Mouse (Mus musculus) heart, embryonic 15.5 days (tissue): ENCODE measurements at regions not wholly inside any gene's neighbourhood (a gene's known extent, or its start where the extent isn't known, plus 50 kb on each side); places are given as distances from the start of the nearest gene placed in this dataset.

ENCODE experiments used
- ATAC-seq: fragments of 200-750 bp; cut with Nextera tagmentation; replicated peaks from 2 replicates; pipeline ENCODE4 v1.8.0; 2017; ENCODE audit warnings: low read depth, moderate TSS enrichment; ENCODE audit not compliant: insufficient number of reproducible peaks, insufficient read depth, low FRiP score
- H3K27ac ChIP-seq: fragments of 300-500 bp; sonication (generic); 2 replicates; pipeline ENCODE4 v1.5.1; 2015; ENCODE audit warnings: mild to moderate bottlenecking, inconsistent platforms
- H3K27me3 ChIP-seq: fragments of 300-500 bp; sonication (generic); 2 replicates; pipeline ENCODE4 v1.6.1; 2015; ENCODE audit warnings: inconsistent platforms
- H3K36me3 ChIP-seq: fragments of 300-500 bp; sonication (generic); 2 replicates; pipeline ENCODE4 v1.6.1; 2015; ENCODE audit warnings: mild to moderate bottlenecking, inconsistent platforms
- H3K4me1 ChIP-seq: fragments of 300-500 bp; sonication (generic); replicated peaks from 2 replicates; pipeline ENCODE4 v1.6.1; 2015; ENCODE audit warnings: inconsistent platforms
- H3K4me2 ChIP-seq: fragments of 300-500 bp; sonication (generic); 2 replicates; pipeline ENCODE4 v1.6.1; 2015; ENCODE audit warnings: inconsistent platforms, mild to moderate bottlenecking, moderate library complexity
- H3K4me3 ChIP-seq: fragments of 300-500 bp; sonication (generic); 2 replicates; pipeline ENCODE4 v1.5.1; 2015; ENCODE audit warnings: mild to moderate bottlenecking, inconsistent platforms
- H3K9ac ChIP-seq: fragments of 300-500 bp; sonication (generic); 2 replicates; pipeline ENCODE4 v1.6.1; 2015; ENCODE audit warnings: mild to moderate bottlenecking, inconsistent platforms
- H3K9me3 ChIP-seq: fragments of 300-500 bp; sonication (generic); replicated peaks from 2 replicates; pipeline ENCODE4 v1.6.1; 2016; ENCODE audit warnings: inconsistent platforms
- WGBS: fragments of 180-500 bp; shearing (Covaris S2); methylation state at CpG from one replicate; pipeline ENCODE4 v1.1.7; 2015; ENCODE audit warnings: mixed read lengths; 5-methylcytosine and 5-hydroxymethylcytosine counted together

DNA sequence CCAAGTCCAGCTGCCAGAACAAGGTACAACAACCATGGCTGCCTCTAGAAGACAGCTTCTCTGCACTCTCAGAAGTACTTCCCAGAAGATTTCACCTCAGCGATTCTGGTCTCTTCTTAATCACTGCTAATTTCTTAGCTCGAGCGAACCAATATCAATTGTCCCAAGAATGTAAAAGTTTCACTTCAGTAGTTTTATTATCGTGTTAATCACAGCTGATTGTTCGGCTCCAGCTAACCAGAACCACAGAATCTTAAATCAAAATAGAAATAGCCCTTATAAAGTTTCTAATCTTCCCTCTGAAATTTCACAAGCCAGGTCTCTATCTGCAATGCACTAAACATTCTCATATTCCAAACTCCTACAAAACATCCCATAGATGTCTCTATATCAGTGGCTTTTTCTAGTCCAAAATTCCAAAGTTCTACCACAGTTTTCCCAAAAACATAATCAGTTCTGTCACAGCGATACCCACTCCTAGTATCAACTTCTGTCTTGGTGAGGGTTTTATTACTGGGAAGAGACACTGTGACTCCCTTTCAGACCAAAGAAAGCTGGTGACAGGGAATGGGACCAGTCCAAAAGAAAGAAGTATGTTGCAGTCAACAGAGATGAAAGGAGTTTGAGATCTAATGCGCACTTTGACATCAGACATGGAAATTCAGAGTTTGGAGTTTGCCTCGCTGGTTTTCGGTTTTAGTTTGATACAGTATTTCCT, 130.2 kb downstream of the Gm10283 start:
- ATAC-seq, result no peak
- H3K27me3 ChIP-seq, result no peaks in the 10 kb centered on the region
- H3K36me3 ChIP-seq, result no peaks in the 10 kb centered on the region
- 82% methylated on average over 9 of the region's 9 CpGs for WGBS
- no peak overlapping the region for H3K4me3 ChIP-seq
- H3K4me1 ChIP-seq, result no peaks in the 10 kb centered on the region
- no peak overlapping the region for H3K4me2 ChIP-seq
- no peak overlapping the region for H3K9ac ChIP-seq
- no peaks in the 10 kb centered on the region for H3K9me3 ChIP-seq
- no peak overlapping the region for H3K27ac ChIP-seq

DNA sequence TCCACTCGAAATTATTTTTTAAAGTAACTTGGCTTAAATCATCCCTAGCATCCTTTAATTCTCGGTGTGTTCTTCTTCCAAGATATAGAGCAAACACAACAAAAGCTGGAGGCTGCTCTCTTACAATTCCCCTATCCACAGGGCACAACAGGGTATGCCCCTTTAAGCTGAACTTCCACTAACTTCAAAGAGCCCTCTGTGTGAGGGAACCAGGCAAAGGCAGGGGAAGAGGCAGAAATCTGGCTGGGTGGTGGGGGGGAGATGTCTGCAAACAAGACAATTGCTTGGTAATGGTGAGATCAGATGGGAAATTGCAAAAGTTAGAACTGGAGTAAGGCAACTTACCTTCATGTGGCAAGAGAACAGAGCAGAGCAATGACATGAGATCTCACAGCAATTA, 154.7 kb downstream of the Gm10283 start:
- Histone ChIP-seq H3K9ac (no peak overlapping the region), H3K4me1 (no peaks in the 10 kb centered on the region), H3K27ac (no peak overlapping the region), H3K9me3 (no peaks in the 10 kb centered on the region), H3K4me3 (no peak overlapping the region), H3K27me3 (no peaks in the 10 kb centered on the region), H3K36me3 (no peaks in the 10 kb centered on the region), H3K4me2 (no peak overlapping the region)
- no peak for ATAC-seq
- 46% methylated on average over 2 of the region's 2 CpGs for WGBS

DNA sequence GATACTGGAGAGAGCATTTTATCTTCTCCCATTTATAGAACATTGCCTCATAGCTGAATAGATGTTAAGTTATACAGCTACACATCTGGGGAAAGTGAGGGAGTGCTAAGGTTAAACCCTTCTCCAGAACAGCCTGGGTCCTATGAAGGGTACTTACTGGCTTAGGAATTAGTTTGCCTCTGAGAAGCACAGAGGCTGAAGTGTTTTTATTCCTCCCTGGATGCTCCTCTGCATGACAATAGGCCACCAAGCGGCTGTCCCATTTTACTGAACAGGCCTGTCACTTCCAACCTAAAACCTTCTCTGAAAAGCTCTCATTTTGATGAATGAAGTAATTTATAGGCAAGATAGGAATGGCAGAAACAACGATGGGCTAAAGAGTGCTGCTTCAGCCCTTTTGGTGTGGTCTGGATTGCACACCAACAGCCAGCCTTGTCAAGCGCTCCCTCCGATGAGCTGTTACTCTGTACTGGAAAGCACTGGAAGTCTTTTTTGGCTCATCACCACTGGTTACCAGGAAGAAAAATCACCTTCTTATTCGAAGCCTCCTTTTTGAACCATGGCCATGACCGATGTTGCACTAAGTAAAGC, 157.1 kb downstream of the Gm10283 start:
- no peaks in the 10 kb centered on the region for H3K27me3 ChIP-seq
- H3K4me2 ChIP-seq, result no peak overlapping the region
- no peaks in the 10 kb centered on the region for H3K36me3 ChIP-seq
- no peak for ATAC-seq
- no peaks in the 10 kb centered on the region for H3K9me3 ChIP-seq
- H3K27ac ChIP-seq, result no peak overlapping the region
- 68% methylated on average over 6 of the region's 6 CpGs for WGBS
- H3K4me3 ChIP-seq, result no peak overlapping the region
- H3K9ac ChIP-seq, result no peak overlapping the region
- H3K4me1 ChIP-seq, result no peaks in the 10 kb centered on the region

DNA sequence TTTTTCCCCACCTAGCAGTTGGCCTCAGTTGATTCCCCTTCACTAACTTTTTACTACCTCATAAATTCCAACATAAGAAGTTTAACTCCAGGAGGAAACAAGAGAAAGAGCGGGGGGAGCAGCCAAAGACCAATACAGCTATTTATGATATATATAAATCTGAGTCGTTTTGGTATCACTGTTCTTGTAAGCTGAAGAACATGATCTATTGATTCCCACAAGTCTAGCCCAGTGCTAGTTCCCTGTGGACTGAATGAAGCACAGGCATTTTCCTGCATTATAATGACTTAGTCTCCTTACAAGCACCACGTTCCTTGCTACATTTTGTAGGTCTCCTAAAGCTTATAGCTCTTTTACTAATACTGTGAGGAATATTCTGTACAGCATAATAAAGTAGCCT, 187.5 kb downstream of the Gm10283 start:
- Histone ChIP-seq H3K9me3 (no peaks in the 10 kb centered on the region), H3K4me3 (no peak overlapping the region), H3K4me1 (no peaks in the 10 kb centered on the region), H3K9ac (no peak overlapping the region), H3K4me2 (no peak overlapping the region), H3K27me3 (no peaks in the 10 kb centered on the region), H3K27ac (no peak overlapping the region), H3K36me3 (no peaks in the 10 kb centered on the region)
- 62% methylated on average over 3 of the region's 3 CpGs for WGBS
- no peak for ATAC-seq

DNA sequence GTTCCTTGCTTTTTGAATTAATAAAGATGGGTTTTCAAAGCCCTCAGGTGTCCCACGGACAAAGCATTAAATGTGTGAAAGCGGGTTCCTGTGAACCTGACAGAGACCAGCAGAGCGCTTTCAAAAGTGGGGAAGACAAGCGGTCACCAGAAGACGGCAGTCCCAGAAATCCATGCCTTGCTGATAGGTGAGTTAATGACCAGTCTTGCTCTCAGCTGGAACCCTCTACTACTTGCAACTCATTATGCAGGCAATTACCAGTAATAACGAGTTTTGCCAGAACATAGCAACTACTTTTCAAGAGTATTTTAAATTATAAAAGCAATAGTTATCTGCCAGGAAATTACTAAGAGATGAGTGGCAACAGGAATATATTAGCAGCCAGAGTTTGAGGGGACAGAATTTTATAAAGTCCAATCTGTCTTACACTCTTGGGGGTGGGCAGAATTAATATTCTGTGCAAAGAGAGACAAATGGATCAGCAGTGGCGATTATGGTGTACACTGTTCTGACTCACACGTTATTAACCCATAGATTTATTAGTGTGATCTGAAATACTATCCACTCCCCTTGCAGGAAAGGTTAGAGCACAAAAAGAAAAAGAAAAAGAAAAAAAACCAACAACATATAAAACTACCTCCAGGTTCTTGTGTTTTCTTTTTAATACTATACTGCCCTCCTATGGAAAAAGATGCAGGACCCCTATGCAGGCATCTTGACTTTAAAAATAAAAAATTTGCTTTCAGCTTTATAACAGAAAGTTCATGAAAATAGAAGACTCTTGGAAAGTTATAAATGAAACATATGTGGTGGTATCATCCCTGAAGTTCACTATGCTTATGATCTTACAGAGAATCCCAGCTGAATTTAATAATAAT, 188.8 kb downstream of the Gm10283 start:
- H3K27me3 ChIP-seq, result no peaks in the 10 kb centered on the region
- ATAC-seq, result no peak

DNA sequence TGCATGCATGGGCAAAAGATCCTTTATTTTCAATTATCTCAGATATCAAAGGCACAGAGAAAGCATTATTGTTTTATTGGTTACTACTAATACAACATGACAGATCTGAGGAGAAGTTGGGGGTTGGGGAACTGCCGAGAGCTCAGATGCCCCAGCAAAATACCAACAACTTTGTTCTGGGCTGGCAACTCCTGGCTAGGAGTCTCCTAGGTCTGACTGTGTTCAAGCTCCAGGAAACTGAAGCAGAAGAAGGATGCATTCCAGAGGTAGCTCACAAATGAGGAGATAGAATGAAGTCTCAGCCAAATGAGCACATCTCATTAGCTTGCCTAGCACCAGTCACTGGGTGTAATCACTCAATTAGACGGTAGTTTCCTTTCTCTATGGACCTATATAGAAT, 192.9 kb downstream of the Gm10283 start:
- no peak overlapping the region for H3K9ac ChIP-seq
- no peak overlapping the region for H3K27ac ChIP-seq
- H3K36me3 ChIP-seq, result no peaks in the 10 kb centered on the region
- H3K4me1 ChIP-seq, result no peaks in the 10 kb centered on the region
- no peaks in the 10 kb centered on the region for H3K27me3 ChIP-seq
- H3K4me2 ChIP-seq, result no peak overlapping the region
- WGBS, result 77% methylated on average over 2 of the region's 2 CpGs
- H3K9me3 ChIP-seq, result no peaks in the 10 kb centered on the region
- ATAC-seq, result no peak
- no peak overlapping the region for H3K4me3 ChIP-seq

More for the DNA sequence above, 188.8 kb downstream of the Gm10283 start:
- Histone ChIP-seq H3K36me3 (no peaks in the 10 kb centered on the region), H3K9me3 (no peaks in the 10 kb centered on the region), H3K4me1 (no peaks in the 10 kb centered on the region), H3K4me2 (no peak overlapping the region), H3K4me3 (no peak overlapping the region), H3K27ac (no peak overlapping the region), H3K9ac (no peak overlapping the region)
- WGBS, result 57% methylated on average over 8 of the region's 8 CpGs

DNA sequence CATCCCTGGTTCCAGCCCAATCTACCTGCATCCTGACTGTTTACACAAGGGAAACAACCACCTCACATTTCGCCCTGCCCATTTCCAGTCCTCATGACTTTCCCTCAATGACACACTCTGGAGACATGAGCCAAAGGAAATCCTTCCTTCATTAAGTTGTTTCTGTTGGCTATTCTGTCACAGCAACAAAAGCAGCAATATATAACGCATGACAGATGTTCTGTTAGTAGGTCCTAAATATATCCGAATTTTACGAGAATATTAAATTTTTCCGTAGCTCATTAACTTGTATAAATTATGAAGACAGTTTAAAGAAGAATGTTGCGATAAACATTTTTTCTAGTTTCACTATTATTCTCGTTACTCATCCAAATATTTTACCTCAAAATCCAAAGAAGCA, 201.7 kb downstream of the Gm10283 start:
- WGBS, result 73% methylated on average over 7 of the region's 7 CpGs
- H3K4me1 ChIP-seq, result no peaks in the 10 kb centered on the region
- H3K4me2 ChIP-seq, result no peak overlapping the region
- no peak overlapping the region for H3K4me3 ChIP-seq
- no peaks in the 10 kb centered on the region for H3K27me3 ChIP-seq
- no peaks in the 10 kb centered on the region for H3K9me3 ChIP-seq
- H3K27ac ChIP-seq, result no peak overlapping the region
- ATAC-seq, result no peak
- no peaks in the 10 kb centered on the region for H3K36me3 ChIP-seq
- no peak overlapping the region for H3K9ac ChIP-seq

DNA sequence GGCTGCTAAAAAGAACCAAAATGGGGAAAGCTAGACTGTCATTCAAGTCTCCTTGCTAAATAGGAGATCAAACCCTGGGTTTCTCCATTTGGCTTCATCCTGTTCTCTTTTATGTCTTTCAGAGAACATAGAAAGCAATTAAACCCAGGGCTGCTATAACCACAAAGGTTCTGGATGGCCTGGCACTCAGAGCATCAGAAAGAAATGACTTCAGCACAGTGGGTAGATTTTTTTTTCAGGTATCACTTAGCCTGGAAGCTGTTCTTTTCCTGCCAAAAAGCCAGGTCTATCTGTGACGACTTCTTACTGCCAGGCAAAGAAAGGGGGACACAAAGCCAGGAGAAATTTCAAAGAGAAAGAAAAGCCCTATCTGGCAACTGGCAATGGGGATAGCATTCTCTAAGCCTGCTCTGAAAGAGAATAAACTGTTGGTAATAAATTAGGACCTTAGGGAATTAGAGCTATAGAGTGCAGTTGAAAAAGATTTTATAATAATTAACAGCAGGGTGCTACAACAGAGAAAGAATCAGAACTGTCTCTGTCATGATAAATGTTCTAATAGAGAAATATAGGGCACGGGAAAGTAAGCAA, 225.7 kb downstream of the Gm10283 start:
- Histone ChIP-seq H3K4me3 (no peak overlapping the region), H3K4me1 (no peaks in the 10 kb centered on the region), H3K36me3 (no peaks in the 10 kb centered on the region), H3K9me3 (no peaks in the 10 kb centered on the region), H3K9ac (no peak overlapping the region), H3K27ac (no peak overlapping the region), H3K27me3 (no peaks in the 10 kb centered on the region), H3K4me2 (no peak overlapping the region)
- ATAC-seq, result no peak
- 55% methylated on average over 2 of the region's 2 CpGs for WGBS

DNA sequence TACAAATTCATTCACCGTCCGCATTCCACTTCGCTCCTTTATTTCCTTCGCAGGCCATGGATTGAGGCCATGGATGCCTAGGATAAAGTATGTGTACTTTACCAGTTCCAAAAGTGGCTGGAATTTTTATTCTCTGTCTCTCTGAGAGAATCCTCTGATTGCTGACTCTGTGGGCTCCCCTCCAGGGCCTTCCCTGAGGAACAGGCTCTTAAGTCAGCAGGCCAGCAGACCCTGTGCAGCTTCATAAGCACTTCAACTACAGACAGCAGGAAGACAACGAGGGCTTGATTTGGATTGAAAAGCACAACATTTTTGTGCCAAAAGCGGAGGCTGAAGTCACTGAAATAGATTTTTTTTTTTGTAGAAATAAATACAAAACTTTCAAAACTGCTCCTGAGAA, 252.7 kb downstream of the Gm10283 start:
- 68% methylated on average over 6 of the region's 6 CpGs for WGBS
- H3K27me3 ChIP-seq, result no peaks in the 10 kb centered on the region
- H3K36me3 ChIP-seq, result no peaks in the 10 kb centered on the region
- no peaks in the 10 kb centered on the region for H3K9me3 ChIP-seq
- H3K4me1 ChIP-seq, result no peaks in the 10 kb centered on the region
- no peak overlapping the region for H3K4me2 ChIP-seq
- no peak overlapping the region for H3K27ac ChIP-seq
- H3K9ac ChIP-seq, result no peak overlapping the region
- no peak for ATAC-seq
- H3K4me3 ChIP-seq, result no peak overlapping the region

DNA sequence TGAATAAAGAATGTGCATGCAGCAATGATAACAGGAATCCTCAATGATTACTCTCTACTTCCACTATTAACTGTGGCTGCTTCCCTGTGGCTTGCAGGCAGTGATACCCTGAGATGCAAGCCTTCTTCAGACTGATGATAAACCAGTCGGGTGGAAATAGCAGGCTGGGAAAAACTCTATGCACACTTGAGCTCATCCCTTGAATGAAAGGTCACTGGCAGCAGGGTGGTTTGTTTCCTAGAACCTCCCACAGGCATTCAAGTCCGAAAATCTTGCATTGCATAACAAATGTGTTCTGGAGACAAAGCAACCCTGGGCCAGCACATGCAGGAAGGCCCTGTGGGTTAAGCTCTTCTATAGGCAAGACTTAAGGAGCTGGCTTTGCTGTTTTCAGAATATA, 253.3 kb downstream of the Gm10283 start:
- WGBS, result 38% methylated on average over 2 of the region's 2 CpGs

DNA sequence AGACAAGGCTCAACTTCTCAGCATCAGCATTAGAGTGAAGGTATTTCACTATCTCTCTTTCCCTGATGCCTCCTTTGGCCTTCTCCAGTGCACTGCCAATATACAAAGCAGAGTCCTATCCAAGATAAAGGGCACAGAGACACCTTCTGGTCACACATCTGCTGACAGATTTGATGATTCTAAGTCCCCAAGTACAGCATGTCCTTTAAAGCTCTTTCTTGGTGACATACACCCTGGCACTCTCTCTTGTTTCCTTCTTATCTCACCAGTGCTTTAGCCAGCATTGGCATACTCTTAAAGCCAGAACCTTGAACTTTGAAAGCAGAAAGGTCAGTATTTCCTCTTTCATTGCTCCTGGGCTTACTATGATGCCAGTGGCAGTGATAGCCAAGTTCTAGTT, 255.4 kb downstream of the Gm10283 start:
- Histone ChIP-seq H3K4me3 (no peak overlapping the region), H3K27ac (no peak overlapping the region), H3K9ac (no peak overlapping the region), H3K36me3 (no peaks in the 10 kb centered on the region), H3K9me3 (no peaks in the 10 kb centered on the region), H3K4me2 (no peak overlapping the region), H3K4me1 (no peaks in the 10 kb centered on the region), H3K27me3 (no peaks in the 10 kb centered on the region)
- no peak for ATAC-seq

More for the DNA sequence above, 253.3 kb downstream of the Gm10283 start:
- no peaks in the 10 kb centered on the region for H3K36me3 ChIP-seq
- no peaks in the 10 kb centered on the region for H3K9me3 ChIP-seq
- no peaks in the 10 kb centered on the region for H3K4me1 ChIP-seq
- H3K27ac ChIP-seq, result no peak overlapping the region
- H3K4me3 ChIP-seq, result no peak overlapping the region
- H3K27me3 ChIP-seq, result no peaks in the 10 kb centered on the region
- ATAC-seq, result no peak
- no peak overlapping the region for H3K9ac ChIP-seq
- H3K4me2 ChIP-seq, result no peak overlapping the region
